Mouse (Mus musculus) liver, embryonic 16.5 days (tissue): ENCODE results near the gene Rph3al. TPM values are rescaled to one million over a fixed set of nuclear protein-coding genes. Genes with fewer than 3 reads are reported as not detected.

Source experiments
- ATAC-seq: fragments of 200-750 bp; cut with Nextera tagmentation; 2 replicates; pipeline ENCODE4 v1.8.0; 2017; ENCODE audit warnings: low read depth, mild to moderate bottlenecking, moderate number of reproducible peaks, moderate library complexity
- H3K27ac ChIP-seq: fragments of 300-500 bp; sonication (generic); 2 replicates; pipeline ENCODE4 v1.5.1; 2014; ENCODE audit warnings: mild to moderate bottlenecking, low read length
- H3K27me3 ChIP-seq: fragments of 300-500 bp; sonication (generic); 2 replicates; pipeline ENCODE4 v1.6.1; 2014; ENCODE audit warnings: low read depth, low read length, mixed read lengths; ENCODE audit not compliant: control insufficient read depth, insufficient read depth
- H3K36me3 ChIP-seq: fragments of 300-500 bp; sonication (generic); 2 replicates; pipeline ENCODE4 v1.6.1; 2014; ENCODE audit warnings: mild to moderate bottlenecking; ENCODE audit not compliant: control insufficient read depth, insufficient read depth
- H3K4me1 ChIP-seq: fragments of 300-500 bp; sonication (generic); 2 replicates; pipeline ENCODE4 v1.6.1; 2014; ENCODE audit warnings: low read depth, low read length, mixed read lengths; ENCODE audit not compliant: control insufficient read depth
- H3K4me2 ChIP-seq: fragments of 300-500 bp; sonication (generic); 2 replicates; pipeline ENCODE4 v1.6.1; 2014; ENCODE audit warnings: low read depth, low read length, mixed read lengths
- H3K4me3 ChIP-seq: fragments of 300-500 bp; sonication (generic); 2 replicates; pipeline ENCODE4 v1.5.1; 2014; ENCODE audit warnings: low read depth, mild to moderate bottlenecking, low read length
- H3K9ac ChIP-seq: fragments of 300-500 bp; sonication (generic); 2 replicates; pipeline ENCODE4 v1.6.1; 2014; ENCODE audit warnings: low read depth, low read length
- H3K9me3 ChIP-seq: fragments of 300-500 bp; sonication (generic); replicated peaks from 2 replicates; pipeline ENCODE4 v1.6.1; 2016; ENCODE audit warnings: low read length; ENCODE audit not compliant: control insufficient read depth
- WGBS: fragments of 180-500 bp; shearing (Covaris S2); extraction: QIAGEN DNeasy Blood & Tissue Kit; methylation state at CpG from one replicate; pipeline ENCODE4 v1.1.7; 2014; ENCODE audit not compliant: insufficient replicate concordance; 5-methylcytosine and 5-hydroxymethylcytosine counted together
- polyA plus RNA-seq: library from polyadenylated mRNA; unstranded; fragments of >200 nt; fragmentation: Nextera tagmentation; extraction: Ambion mirVana; gene quantifications from 2 replicates; pipeline ENCODE4 v1.2.1, GENCODE M21; 2015

The Rph3al gene
- polyA plus RNA-seq, 1 experiment from 2014 or later = 0.94 TPM

DNA sequence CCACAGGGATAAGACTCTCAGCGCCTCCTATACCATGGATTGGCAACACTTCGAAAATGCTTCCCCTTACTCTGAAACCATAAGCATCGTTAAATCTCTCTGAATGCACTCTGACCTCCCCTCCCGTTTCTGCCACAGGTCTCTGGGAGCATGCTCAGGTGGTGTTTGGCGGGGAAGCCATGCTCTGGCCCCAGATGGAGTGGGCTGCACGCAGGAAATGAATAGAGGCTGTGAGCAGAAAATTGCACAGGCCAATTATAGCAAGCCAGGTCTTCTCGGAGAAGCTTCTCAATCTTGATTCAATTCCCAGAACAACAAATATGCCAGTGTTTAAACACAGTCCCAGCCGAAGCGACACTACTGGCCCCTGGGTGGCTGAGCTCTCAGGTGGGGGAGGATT lies 72.4 kb downstream of the Rph3al start:
- Histone ChIP-seq H3K9ac (no peak overlapping the region), H3K4me2 (no peak overlapping the region), H3K4me3 (no peak overlapping the region), H3K27me3 (no peaks in the 10 kb centered on the region), H3K4me1 (no peaks in the 10 kb centered on the region), H3K9me3 (no peaks in the 10 kb centered on the region), H3K27ac (no peak overlapping the region), H3K36me3 (no peaks in the 10 kb centered on the region)
- ATAC-seq = no peak
- 43% methylated on average over 9 of the region's 9 CpGs for whole genome bisulfite sequencing

DNA sequence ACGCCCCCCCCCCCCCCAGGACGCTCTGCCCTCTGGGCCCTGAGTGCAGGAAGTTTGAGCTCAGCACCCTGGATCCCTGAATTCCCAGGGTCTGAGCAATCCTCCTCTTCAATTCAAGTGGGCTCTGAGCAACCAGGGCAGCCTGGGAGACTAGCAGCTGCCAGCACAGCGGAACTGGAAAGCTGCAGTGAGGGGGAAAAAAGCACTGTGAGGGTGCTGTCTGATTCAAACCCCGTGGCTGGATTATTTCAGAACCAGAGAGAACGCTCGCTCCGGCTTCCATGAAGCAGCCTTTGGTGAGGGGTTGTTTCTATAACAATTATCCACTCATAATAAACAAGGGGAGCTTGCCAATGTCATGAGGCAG lies 73.0 kb downstream of the Rph3al start:
- ATAC-seq = no peak
- Histone ChIP-seq H3K4me2 (no peak overlapping the region), H3K9me3 (no peaks in the 10 kb centered on the region), H3K4me1 (no peaks in the 10 kb centered on the region), H3K4me3 (no peak overlapping the region), H3K27ac (no peak overlapping the region), H3K27me3 (no peaks in the 10 kb centered on the region), H3K36me3 (no peaks in the 10 kb centered on the region), H3K9ac (no peak overlapping the region)
- WGBS = 38% methylated on average over 7 of the region's 7 CpGs

DNA sequence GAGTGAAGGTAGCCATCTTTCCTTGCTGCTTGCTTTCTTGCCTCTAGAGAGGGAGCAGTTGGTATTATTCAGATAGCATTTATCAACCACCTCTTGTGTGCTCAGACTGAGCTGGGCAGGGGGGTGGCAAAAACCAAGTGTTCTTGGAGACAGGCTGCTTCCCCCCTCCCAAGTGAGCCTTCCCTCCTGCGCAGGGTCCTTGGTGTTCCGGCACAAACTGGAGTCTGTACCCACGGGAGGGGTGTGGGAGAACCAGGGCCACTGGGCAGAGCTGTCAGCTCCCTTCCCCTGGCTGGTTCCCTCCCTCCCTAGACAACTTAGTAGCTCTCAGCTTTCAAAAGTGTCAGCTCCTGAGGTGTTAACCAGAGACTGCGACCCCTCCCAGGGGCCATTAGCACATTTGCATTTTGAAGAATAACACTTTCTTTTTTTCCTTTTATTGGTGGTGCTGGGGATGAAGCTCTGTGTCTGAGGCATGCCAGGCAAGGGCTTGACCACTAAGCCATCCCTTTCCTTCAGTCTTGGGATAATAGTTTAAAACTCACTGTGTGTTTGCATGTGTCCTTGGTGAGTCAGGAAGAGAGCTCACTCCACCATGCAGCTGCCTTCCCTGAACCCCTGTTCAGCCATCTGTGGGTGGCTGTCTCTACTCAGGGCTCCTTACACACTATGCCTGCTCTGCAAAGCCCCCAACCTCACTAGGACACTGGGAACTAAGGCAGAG lies 73.5 kb downstream of the Rph3al start:
- Histone ChIP-seq H3K36me3 (no peaks in the 10 kb centered on the region), H3K27me3 (no peaks in the 10 kb centered on the region), H3K4me2 (no peak overlapping the region), H3K4me3 (no peak overlapping the region), H3K27ac (no peak overlapping the region), H3K9ac (no peak overlapping the region), H3K4me1 (no peaks in the 10 kb centered on the region), H3K9me3 (no peaks in the 10 kb centered on the region)
- no peak for ATAC-seq
- whole genome bisulfite sequencing = 37% methylated on average over 4 of the region's 4 CpGs

DNA sequence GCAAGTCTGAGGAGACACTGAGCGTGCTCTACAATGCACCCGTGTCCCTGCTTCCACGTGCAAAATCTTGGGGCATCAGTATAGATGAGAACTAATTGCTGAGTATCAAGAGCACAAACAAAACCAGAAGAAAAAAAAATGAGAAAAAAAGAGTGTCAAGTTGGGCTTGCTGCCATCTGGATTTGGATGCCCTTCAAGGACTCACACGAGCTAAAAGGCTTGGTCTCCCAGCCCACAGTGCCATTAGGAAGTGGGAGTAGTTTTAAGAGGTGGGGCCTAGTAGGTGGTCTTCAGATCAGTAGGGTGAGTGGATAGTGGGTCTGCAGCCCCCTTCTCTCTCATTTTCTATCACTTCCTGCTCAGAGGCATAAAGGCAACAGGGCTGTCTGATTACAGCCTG lies 75.8 kb downstream of the Rph3al start:
- H3K4me3 ChIP-seq = no peak overlapping the region

DNA sequence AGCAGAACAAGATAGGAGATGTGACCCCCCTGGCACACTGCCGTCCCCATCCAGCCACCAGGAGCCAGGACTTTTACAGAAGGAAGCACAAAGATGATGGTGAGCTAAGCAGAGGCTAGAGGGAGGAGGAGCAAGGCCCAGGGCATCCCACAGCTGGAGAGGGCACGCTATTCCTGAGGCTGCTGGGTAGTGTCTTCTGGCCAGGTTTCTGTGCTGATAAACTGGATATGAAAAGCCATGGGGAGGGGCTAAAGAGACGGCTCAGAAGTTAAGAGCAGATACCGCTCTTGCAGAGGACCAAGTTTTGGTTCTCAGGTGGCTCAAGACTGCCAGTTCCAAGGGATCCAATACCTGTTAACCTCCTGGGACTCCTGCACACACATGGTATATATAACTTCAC lies 76.6 kb downstream of the Rph3al start:
- H3K27me3 ChIP-seq = no peaks in the 10 kb centered on the region
- no peak for ATAC-seq
- no peaks in the 10 kb centered on the region for H3K9me3 ChIP-seq
- no peak overlapping the region for H3K27ac ChIP-seq
- no peaks in the 10 kb centered on the region for H3K36me3 ChIP-seq
- no peak overlapping the region for H3K4me3 ChIP-seq
- H3K9ac ChIP-seq = no peak overlapping the region
- 37% methylated on average over 4 of the region's 4 CpGs for WGBS
- H3K4me1 ChIP-seq = no peaks in the 10 kb centered on the region
- no peak overlapping the region for H3K4me2 ChIP-seq

More for the DNA sequence above, 75.8 kb downstream of the Rph3al start:
- H3K36me3 ChIP-seq = no peaks in the 10 kb centered on the region
- no peaks in the 10 kb centered on the region for H3K9me3 ChIP-seq
- no peak overlapping the region for H3K4me2 ChIP-seq
- H3K4me1 ChIP-seq = no peaks in the 10 kb centered on the region
- H3K9ac ChIP-seq = no peak overlapping the region
- no peak overlapping the region for H3K27ac ChIP-seq
- H3K27me3 ChIP-seq = no peaks in the 10 kb centered on the region
- ATAC-seq = no peak
- WGBS = 67% methylated on average over 4 of the region's 4 CpGs

DNA sequence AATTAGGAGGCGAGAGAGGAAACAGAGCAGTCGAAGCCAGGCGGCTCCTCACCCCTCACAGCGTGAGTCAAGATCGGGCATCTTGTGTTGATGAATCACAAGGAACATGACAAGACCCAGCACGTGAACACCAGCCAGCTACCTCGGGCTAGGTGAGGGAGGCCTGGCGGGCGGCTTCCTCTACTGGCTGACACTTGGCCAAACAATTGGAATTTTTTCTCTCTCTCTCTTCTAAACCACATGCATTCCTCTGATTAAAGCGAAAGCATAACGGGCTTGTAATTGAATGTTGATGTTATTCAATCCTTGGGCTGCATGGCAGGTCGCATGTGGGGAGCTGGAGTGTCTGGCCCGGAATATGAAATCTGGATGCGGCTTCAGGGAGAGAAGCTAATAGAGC lies 77.0 kb downstream of the Rph3al start:
- no peak overlapping the region for H3K27ac ChIP-seq
- H3K9me3 ChIP-seq = no peaks in the 10 kb centered on the region
- H3K4me3 ChIP-seq = no peak overlapping the region
- no peak overlapping the region for H3K4me2 ChIP-seq
- WGBS = 62% methylated on average over 14 of the region's 14 CpGs
- H3K9ac ChIP-seq = no peak overlapping the region
- no peaks in the 10 kb centered on the region for H3K36me3 ChIP-seq
- ATAC-seq = no peak
- no peaks in the 10 kb centered on the region for H3K27me3 ChIP-seq
- H3K4me1 ChIP-seq = no peaks in the 10 kb centered on the region

DNA sequence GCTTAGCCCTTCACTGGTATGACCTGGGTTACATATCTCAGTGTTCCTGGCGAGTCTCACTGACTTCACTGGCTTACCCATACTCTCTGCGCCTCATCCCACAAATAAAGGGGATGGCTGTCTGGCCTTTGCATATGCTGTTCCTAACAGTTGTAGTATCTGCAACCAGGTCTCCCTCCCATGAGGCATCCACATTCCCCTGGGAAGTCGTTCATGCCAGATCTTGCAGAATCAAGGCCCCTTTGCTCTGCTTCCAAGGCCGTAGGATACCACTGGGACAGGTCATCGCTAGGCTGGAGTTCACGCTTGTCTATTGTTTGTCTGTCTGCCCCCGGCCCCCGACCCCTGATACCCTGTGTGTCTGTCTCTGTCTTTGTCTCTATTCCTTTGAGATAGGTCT lies 78.8 kb downstream of the Rph3al start:
- H3K4me1 ChIP-seq = no peaks in the 10 kb centered on the region
- H3K36me3 ChIP-seq = no peaks in the 10 kb centered on the region
- no peak overlapping the region for H3K4me2 ChIP-seq
- no peak overlapping the region for H3K27ac ChIP-seq
- no peaks in the 10 kb centered on the region for H3K9me3 ChIP-seq
- 66% methylated on average over 8 of the region's 8 CpGs for WGBS
- H3K4me3 ChIP-seq = no peak overlapping the region
- ATAC-seq = no peak
- no peaks in the 10 kb centered on the region for H3K27me3 ChIP-seq
- no peak overlapping the region for H3K9ac ChIP-seq

DNA sequence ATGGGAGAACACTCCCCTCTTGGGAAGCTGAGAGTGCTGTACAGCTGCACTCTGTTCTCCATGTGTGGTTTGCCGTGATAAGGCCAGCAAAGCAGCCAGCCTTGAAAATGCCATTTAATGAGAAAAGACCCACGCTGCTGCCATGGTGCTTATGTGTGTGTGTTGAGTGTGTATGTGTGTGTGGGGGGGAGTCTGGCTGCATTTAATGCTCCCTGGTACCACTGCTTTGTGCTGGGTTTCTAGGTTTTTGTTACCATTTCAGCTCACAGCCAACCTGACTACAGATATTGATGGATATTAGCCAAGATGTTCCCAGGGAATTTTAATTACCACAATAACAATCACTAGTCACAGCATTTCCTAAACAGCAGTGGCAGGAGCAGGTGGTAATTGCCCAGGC lies 79.3 kb downstream of the Rph3al start:
- 39% methylated on average over 2 of the region's 2 CpGs for WGBS
- H3K4me2 ChIP-seq = no peak overlapping the region
- no peaks in the 10 kb centered on the region for H3K4me1 ChIP-seq
- H3K36me3 ChIP-seq = no peaks in the 10 kb centered on the region
- no peaks in the 10 kb centered on the region for H3K9me3 ChIP-seq
- H3K4me3 ChIP-seq = no peak overlapping the region
- no peaks in the 10 kb centered on the region for H3K27me3 ChIP-seq
- ATAC-seq = no peak
- no peak overlapping the region for H3K9ac ChIP-seq
- no peak overlapping the region for H3K27ac ChIP-seq

DNA sequence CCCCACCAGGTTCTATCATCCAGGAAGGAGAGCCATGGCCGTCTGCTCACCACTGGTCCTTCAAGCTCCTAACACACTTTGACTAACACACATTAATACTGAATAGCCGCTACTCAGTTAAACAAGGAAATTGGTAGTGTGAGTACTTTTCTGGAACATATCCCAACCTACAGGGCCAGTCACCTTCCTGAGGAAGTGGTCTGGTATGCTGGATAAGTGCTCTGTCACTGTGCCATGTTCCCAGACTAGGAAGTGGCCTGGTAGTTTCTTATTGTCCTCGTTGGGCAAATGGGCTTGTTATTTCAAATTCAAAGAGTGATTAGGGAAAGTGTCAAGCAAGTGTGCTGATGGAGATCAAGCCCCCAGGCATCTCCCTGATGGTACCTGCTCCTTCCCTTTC lies 80.4 kb downstream of the Rph3al start:
- no peak overlapping the region for H3K27ac ChIP-seq
- H3K4me2 ChIP-seq = no peak overlapping the region
- H3K4me3 ChIP-seq = no peak overlapping the region
- no peak for ATAC-seq
- H3K36me3 ChIP-seq = no peaks in the 10 kb centered on the region
- 16% methylated on average over 3 of the region's 3 CpGs for WGBS
- no peak overlapping the region for H3K9ac ChIP-seq
- no peaks in the 10 kb centered on the region for H3K4me1 ChIP-seq
- H3K9me3 ChIP-seq = no peaks in the 10 kb centered on the region
- no peaks in the 10 kb centered on the region for H3K27me3 ChIP-seq
